Mouse (Mus musculus): ENCODE results near the gene Susd6. TPM values are rescaled to one million over a fixed set of nuclear protein-coding genes. Genes with fewer than 3 reads are reported as not detected.

Gene Susd6
- polyA plus RNA-seq, 1 experiment from 2014 or later = 14.3 TPM

DNA sequence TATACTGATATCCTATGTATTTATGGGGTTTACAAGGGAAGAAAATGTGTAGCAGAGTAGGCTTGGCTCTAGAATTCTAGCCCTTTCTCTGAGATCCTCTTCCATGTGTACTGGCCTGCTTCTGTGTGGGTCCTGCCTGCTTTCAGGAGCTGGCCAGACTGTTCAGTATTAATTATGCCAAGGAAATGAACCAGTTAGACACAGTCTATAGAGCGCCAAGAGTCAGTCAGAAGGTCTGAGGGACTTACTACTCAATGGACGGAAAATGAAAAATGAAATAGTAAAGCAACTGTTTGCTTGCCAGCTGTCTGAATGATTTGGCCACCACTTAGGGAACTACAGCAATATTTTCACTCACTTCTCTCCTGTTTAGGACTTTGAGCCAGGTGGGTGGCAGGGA, 75.7 kb downstream of the Susd6 start:
- WGBS = 81% methylated on average over 2 of the region's 2 CpGs
- H3K4me2 ChIP-seq (ENCODE audit: low read length) = no peak overlapping the region
- no peaks in the 10 kb centered on the region for H3K9me3 ChIP-seq (ENCODE audit: control insufficient read depth, low read length)
- H3K27ac ChIP-seq (ENCODE audit: low read length) = no peak overlapping the region
- H3K36me3 ChIP-seq (ENCODE audit: control insufficient read depth, insufficient read depth) = no peaks in the 10 kb centered on the region
- H3K9ac ChIP-seq (replicated peaks; ENCODE audit: low read depth, low read length) = no peak overlapping the region
- H3K4me3 ChIP-seq (replicated peaks; ENCODE audit: low read length) = no peak overlapping the region
- H3K4me1 ChIP-seq (replicated peaks; ENCODE audit: control insufficient read depth, insufficient read depth, low read length) = 0 out of 2 replicates have a peak, but pooled peaks cover 4% of the 10 kb centered on the region
- ATAC-seq = no peak
- no peaks in the 10 kb centered on the region for H3K27me3 ChIP-seq (replicated peaks; ENCODE audit: control insufficient read depth, insufficient read depth, low read length)

- no peaks in the 10 kb centered on the region for H3K4me1 ChIP-seq (replicated peaks; ENCODE audit: control insufficient read depth, insufficient read depth, low read length)
- no peaks in the 10 kb centered on the region for H3K9me3 ChIP-seq (ENCODE audit: control insufficient read depth, low read length)
- ATAC-seq = no peak
- H3K4me3 ChIP-seq (replicated peaks; ENCODE audit: low read length) = no peak overlapping the region
- H3K4me2 ChIP-seq (ENCODE audit: low read length) = no peak overlapping the region
- H3K36me3 ChIP-seq (ENCODE audit: control insufficient read depth, insufficient read depth) = no peaks in the 10 kb centered on the region
- 86% methylated on average over 3 of the region's 3 CpGs for WGBS
- no peaks in the 10 kb centered on the region for H3K27me3 ChIP-seq (replicated peaks; ENCODE audit: control insufficient read depth, insufficient read depth, low read length)
- no peak overlapping the region for H3K9ac ChIP-seq (replicated peaks; ENCODE audit: low read depth, low read length)
- H3K27ac ChIP-seq (ENCODE audit: low read length) = no peak overlapping the region
These were observed 76.8 kb downstream of the Susd6 start for GRCm38 (mm10) chr12:80867083-80867482.

- H3K4me3 ChIP-seq (replicated peaks; ENCODE audit: low read length) = no peak overlapping the region
- no peaks in the 10 kb centered on the region for H3K9me3 ChIP-seq (ENCODE audit: control insufficient read depth, low read length)
These were observed 78.1 kb downstream of the Susd6 start for GRCm38 (mm10) chr12:80868401-80868800.

DNA sequence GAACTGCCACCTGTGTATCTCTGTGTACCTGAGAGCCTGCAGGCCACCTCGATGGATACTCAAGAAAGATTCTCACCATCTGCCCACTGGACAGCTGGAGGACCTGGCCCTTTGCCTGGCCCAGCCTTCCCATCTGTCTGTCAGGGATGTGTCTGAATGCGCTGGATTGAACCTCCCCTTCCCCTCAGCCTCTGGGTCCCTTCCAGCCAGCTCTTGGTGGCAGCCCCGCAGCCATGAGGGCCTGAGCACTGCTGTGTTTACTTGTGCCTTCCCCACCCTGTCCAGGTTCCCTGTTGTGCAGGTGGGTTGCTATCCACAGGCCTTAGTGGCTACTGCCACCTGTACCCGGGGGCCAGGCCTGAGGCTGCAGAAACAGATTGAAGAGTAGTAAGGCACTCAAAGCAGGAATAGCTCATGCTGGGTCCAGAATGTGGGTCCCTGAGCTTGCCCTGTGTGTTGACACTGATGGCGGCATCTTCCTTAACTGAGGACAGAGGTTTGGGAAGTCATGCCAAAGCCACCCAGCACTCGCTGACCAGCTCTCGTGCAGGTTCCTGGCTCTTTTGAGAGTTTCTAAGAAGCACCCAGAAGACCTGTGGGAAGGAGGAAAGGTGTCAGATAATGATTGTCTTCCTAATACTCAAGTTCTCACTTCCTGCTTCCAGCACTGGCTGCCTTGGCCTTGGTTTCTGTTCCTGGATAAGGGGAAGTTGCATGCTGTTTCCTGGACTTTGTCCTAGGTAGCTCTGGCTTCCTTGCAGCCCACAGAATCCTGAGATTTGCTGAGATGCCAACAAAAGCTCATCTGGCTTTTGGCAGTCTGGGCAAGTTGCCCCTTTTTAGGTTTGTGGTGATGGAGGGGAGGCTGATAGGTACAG, 87.1 kb downstream of the Susd6 start:
- Histone ChIP-seq H3K27ac (ENCODE audit: low read length) (no peak overlapping the region), H3K9me3 (ENCODE audit: control insufficient read depth, low read length) (no peaks in the 10 kb centered on the region), H3K4me1 (replicated peaks; ENCODE audit: control insufficient read depth, insufficient read depth, low read length) (no peaks in the 10 kb centered on the region), H3K4me2 (ENCODE audit: low read length) (no peak overlapping the region), H3K4me3 (replicated peaks; ENCODE audit: low read length) (no peak overlapping the region), H3K27me3 (replicated peaks; ENCODE audit: control insufficient read depth, insufficient read depth, low read length) (no peaks in the 10 kb centered on the region), H3K9ac (replicated peaks; ENCODE audit: low read depth, low read length) (no peak overlapping the region), H3K36me3 (ENCODE audit: control insufficient read depth, insufficient read depth) (0 out of 2 replicates have a peak, but pooled peaks cover 2% of the 10 kb centered on the region)
- ATAC-seq = no peak
- 79% methylated on average over 7 of the region's 7 CpGs for WGBS

More at GRCm38 (mm10) chr12:80868401-80868800, 78.1 kb downstream of the Susd6 start:
- H3K4me1 ChIP-seq (replicated peaks; ENCODE audit: control insufficient read depth, insufficient read depth, low read length) = no peaks in the 10 kb centered on the region
- no peaks in the 10 kb centered on the region for H3K27me3 ChIP-seq (replicated peaks; ENCODE audit: control insufficient read depth, insufficient read depth, low read length)
- H3K9ac ChIP-seq (replicated peaks; ENCODE audit: low read depth, low read length) = no peak overlapping the region
- 89% methylated on average over 7 of the region's 7 CpGs for WGBS
- H3K36me3 ChIP-seq (ENCODE audit: control insufficient read depth, insufficient read depth) = no peaks in the 10 kb centered on the region
- H3K4me2 ChIP-seq (ENCODE audit: low read length) = no peak overlapping the region
- ATAC-seq = no peak
- H3K27ac ChIP-seq (ENCODE audit: low read length) = no peak overlapping the region

DNA sequence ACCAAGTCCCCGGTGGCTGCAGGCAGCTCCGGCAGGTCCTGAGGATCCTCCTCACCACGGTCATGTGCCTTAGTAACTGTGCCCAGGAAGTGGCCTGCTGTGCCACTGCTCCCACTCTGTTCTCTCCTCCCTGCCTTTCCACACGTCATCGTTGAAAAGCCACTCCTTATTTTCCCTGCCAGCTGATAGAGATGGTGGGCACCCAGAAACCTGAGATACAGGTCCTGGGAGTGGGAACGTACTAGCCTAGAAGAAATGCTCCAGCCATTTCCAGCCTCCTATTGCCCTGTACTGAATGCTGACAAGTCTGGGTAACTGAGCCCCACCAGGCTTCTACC, 87.8 kb downstream of the Susd6 start:
- Histone ChIP-seq H3K4me2 (ENCODE audit: low read length) (no peak overlapping the region), H3K9me3 (ENCODE audit: control insufficient read depth, low read length) (no peaks in the 10 kb centered on the region), H3K4me1 (replicated peaks; ENCODE audit: control insufficient read depth, insufficient read depth, low read length) (no peaks in the 10 kb centered on the region), H3K36me3 (ENCODE audit: control insufficient read depth, insufficient read depth) (0 out of 2 replicates have a peak, but pooled peaks cover 2% of the 10 kb centered on the region), H3K9ac (replicated peaks; ENCODE audit: low read depth, low read length) (no peak overlapping the region), H3K27ac (ENCODE audit: low read length) (no peak overlapping the region), H3K4me3 (replicated peaks; ENCODE audit: low read length) (no peak overlapping the region), H3K27me3 (replicated peaks; ENCODE audit: control insufficient read depth, insufficient read depth, low read length) (no peaks in the 10 kb centered on the region)
- 88% methylated on average over 6 of the region's 6 CpGs for WGBS
- ATAC-seq = no peak

DNA sequence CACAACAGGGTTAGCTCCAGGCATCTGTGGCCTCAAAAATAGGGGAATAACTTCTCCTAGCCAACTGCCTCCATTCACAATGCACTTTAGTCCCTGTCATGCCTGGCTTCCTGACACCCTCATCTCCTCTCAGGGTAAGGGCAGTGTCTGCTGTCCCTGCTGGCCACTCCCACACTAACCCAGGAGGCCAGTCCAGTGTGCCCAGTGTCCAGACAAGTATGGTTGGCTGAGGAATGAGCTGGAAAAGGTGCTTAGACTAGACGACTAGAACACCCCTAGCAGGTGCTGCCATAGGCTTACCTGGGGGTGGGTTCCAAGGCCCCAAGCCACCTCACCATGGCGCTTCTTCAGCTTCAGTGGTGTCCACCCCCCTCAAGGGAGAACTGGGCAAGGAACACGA, 88.3 kb downstream of the Susd6 start:
- Histone ChIP-seq H3K4me3 (replicated peaks; ENCODE audit: low read length) (no peak overlapping the region), H3K9ac (replicated peaks; ENCODE audit: low read depth, low read length) (no peak overlapping the region), H3K27me3 (replicated peaks; ENCODE audit: control insufficient read depth, insufficient read depth, low read length) (no peaks in the 10 kb centered on the region), H3K4me2 (ENCODE audit: low read length) (no peak overlapping the region), H3K36me3 (ENCODE audit: control insufficient read depth, insufficient read depth) (0 out of 2 replicates have a peak, but pooled peaks cover 2% of the 10 kb centered on the region), H3K4me1 (replicated peaks; ENCODE audit: control insufficient read depth, insufficient read depth, low read length) (no peaks in the 10 kb centered on the region), H3K27ac (ENCODE audit: low read length) (no peak overlapping the region), H3K9me3 (ENCODE audit: control insufficient read depth, low read length) (no peaks in the 10 kb centered on the region)
- no peak for ATAC-seq
- 75% methylated on average over 3 of the region's 3 CpGs for WGBS

- Histone ChIP-seq H3K36me3 (ENCODE audit: control insufficient read depth, insufficient read depth) (0 out of 2 replicates have a peak, but pooled peaks cover 2% of the 10 kb centered on the region), H3K4me3 (replicated peaks; ENCODE audit: low read length) (no peak overlapping the region), H3K4me2 (ENCODE audit: low read length) (no peak overlapping the region), H3K27ac (ENCODE audit: low read length) (no peak overlapping the region), H3K9ac (replicated peaks; ENCODE audit: low read depth, low read length) (no peak overlapping the region), H3K27me3 (replicated peaks; ENCODE audit: control insufficient read depth, insufficient read depth, low read length) (no peaks in the 10 kb centered on the region), H3K9me3 (ENCODE audit: control insufficient read depth, low read length) (no peaks in the 10 kb centered on the region), H3K4me1 (replicated peaks; ENCODE audit: control insufficient read depth, insufficient read depth, low read length) (no peaks in the 10 kb centered on the region)
- 58% methylated on average over 4 of the region's 4 CpGs for WGBS
- ATAC-seq = no peak
These were observed 89.0 kb downstream of the Susd6 start for GRCm38 (mm10) chr12:80879267-80879666.

DNA sequence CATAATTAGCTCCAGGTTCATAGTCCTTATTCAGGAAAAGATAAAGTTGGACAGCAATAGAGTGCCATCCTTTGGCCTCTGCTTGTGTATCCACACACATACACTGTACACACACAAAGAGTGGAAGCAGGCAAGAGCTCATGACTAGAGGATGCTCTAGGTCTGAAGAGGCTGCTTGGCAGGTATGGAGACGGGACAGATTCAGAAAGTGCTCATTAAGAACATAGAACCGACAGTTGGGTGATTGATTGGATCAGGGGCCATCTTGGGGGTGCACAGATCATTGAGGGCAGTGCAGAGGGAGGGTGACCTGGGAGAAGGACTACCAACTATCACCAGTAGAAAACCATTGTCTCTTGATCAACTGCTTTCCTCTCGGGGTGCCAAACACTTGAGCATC, 90.8 kb downstream of the Susd6 start:
- Histone ChIP-seq H3K27me3 (replicated peaks; ENCODE audit: control insufficient read depth, insufficient read depth, low read length) (no peaks in the 10 kb centered on the region), H3K4me1 (replicated peaks; ENCODE audit: control insufficient read depth, insufficient read depth, low read length) (no peaks in the 10 kb centered on the region), H3K9ac (replicated peaks; ENCODE audit: low read depth, low read length) (no peak overlapping the region), H3K4me3 (replicated peaks; ENCODE audit: low read length) (no peak overlapping the region), H3K4me2 (ENCODE audit: low read length) (no peak overlapping the region), H3K36me3 (ENCODE audit: control insufficient read depth, insufficient read depth) (0 out of 2 replicates have a peak, but pooled peaks cover 2% of the 10 kb centered on the region), H3K9me3 (ENCODE audit: control insufficient read depth, low read length) (no peaks in the 10 kb centered on the region), H3K27ac (ENCODE audit: low read length) (no peak overlapping the region)
- no peak for ATAC-seq
- 98% methylated on average over 3 of the region's 3 CpGs for WGBS

GRCm38 (mm10) chr12:80883278-80883677, 93.0 kb downstream of the Susd6 start:
- H3K27ac ChIP-seq (ENCODE audit: low read length) = no peak overlapping the region
- H3K4me1 ChIP-seq (replicated peaks; ENCODE audit: control insufficient read depth, insufficient read depth, low read length) = no peaks in the 10 kb centered on the region
- no peak overlapping the region for H3K4me2 ChIP-seq (ENCODE audit: low read length)
- ATAC-seq = no peak
- WGBS = 94% methylated on average over 3 of the region's 3 CpGs
- no peak overlapping the region for H3K4me3 ChIP-seq (replicated peaks; ENCODE audit: low read length)
- H3K27me3 ChIP-seq (replicated peaks; ENCODE audit: control insufficient read depth, insufficient read depth, low read length) = no peaks in the 10 kb centered on the region
- no peaks in the 10 kb centered on the region for H3K36me3 ChIP-seq (ENCODE audit: control insufficient read depth, insufficient read depth)
- H3K9me3 ChIP-seq (ENCODE audit: control insufficient read depth, low read length) = no peaks in the 10 kb centered on the region
- H3K9ac ChIP-seq (replicated peaks; ENCODE audit: low read depth, low read length) = no peak overlapping the region
